Mouse (Mus musculus) ES-Bruce4 (cell line): Measurements from ENCODE around the gene Cracr2a.
A peak's percentile ranks its signal among the peaks of the same experiment; 100 is the strongest.

Experiments
- CTCF ChIP-seq: IDR thresholded peaks from one replicate; pipeline ENCODE4 v1.8.1; 2011; ENCODE audit warnings: low read depth, low read length
- EP300 ChIP-seq: IDR thresholded peaks from 2 replicates; pipeline ENCODE4 v1.6.1; 2011; ENCODE audit warnings: low read depth, low read length; ENCODE audit not compliant: insufficient read depth
- POLR2A ChIP-seq: IDR thresholded peaks from one replicate; pipeline ENCODE4 v1.8.1; 2011; ENCODE audit warnings: low read length; ENCODE audit not compliant: insufficient read depth

DNA sequence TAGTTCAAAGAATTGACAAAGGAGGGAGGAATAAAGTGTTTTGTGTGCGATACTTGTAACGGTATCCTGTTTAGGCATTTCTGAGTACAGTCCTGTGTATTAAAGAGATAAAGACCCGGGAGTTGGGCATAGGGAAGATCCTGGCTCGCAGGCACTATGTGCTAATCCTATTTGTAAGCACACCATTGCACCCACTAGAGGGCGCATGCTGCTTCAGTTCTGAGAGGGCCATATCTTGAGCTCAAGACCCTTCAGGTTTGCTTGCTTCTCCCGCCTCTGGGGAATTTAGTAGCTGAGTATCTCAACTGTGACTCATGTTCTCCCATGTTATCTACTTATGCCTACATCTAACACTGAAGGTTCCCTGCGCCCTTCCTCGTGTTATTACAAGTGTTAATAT lies 36.7 kb upstream of the Cracr2a start:
- TF ChIP-seq POLR2A (no peak), CTCF (peak; percentile 83), EP300 (no peak)
